Mouse (Mus musculus) inflammation-experienced regulatory T-cells, adult 6 months (primary cell): ENCODE data around the gene Ptpn3. TPM values are rescaled to one million over a fixed set of nuclear protein-coding genes. Genes with fewer than 3 reads are reported as not detected.
"Not testable (repeated sequence)": the region's sequence is repeated elsewhere in the genome, so short reads cannot be mapped to it uniquely, and the experiment has no call there.

Source experiments
- ATAC-seq: one replicate; pipeline ENCODE4 v1.8.0; 2017
- polyA plus RNA-seq, 3 experiments: library from polyadenylated mRNA; unstranded; fragments of 100-300 nt; shearing (Covaris generic); gene quantifications; one replicate each; pipeline ENCODE4 v1.2.1; 2017

The Ptpn3 gene
- polyA plus RNA-seq, 3 experiments from 2014 or later: 0.98 to 3.4 (median 2.8) TPM

DNA sequence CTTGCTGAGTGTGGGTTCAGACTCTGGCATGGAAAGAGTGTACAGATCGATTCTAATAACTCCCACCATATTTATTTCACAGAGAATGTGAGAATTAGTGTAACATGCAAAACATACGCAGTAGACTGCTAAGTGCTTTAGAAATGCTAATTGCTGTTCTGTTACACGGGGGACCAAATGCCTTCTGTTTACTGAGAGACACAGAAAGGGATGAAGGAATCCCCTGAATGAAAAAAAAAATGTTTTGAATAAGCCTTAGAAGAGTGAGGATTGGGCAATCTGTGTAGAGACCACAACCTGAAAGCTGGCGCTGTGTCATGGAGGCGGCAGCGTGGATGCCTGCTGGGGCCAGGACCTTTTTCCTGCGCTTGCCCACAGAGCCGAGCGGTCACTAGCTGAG is 86.8 kb downstream of the Ptpn3 start:
- ATAC-seq: no peak

- ATAC-seq: no peak
Observed at GRCm38 (mm10) chr4:57214114-57214513, 87.5 kb downstream of the Ptpn3 start.

DNA sequence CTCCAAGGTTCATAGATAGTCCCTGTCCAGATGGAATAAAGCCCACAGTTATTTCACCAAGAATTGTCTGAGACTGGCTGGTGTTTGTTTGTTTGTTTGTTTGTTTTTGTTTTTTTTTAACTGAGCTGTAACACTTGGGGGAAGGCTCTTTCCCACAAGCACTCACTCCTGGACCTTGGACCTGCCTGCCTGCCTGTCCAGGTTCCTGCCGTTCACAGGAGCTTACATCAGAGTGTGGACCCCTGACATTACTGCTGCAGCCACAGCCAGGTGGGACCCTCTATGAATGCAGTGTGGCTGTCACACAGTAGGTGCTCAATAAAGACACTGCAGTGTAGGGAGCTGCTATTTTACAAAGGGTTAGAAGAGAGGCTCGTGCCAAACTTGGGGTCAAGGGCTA is 89.9 kb downstream of the Ptpn3 start:
- ATAC-seq: no peak

DNA sequence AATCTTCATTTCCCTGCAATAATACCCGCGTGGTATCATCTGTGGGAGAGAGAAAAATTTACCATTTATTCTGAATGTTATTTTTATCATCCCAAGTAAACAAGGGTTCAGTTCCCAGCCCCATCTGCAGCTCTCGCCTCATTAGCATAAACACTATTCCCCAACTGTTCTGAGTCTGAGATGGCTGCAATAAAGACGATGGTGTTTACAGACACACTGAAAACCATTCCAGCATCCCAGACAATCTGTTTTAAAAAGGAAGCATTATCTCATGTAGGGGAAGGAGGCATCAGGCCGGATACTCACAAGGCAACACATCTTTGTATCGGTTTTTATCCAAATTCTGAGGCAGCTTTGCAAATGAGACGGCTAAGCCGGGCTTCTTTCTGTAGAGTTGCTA is 95.7 kb downstream of the Ptpn3 start:
- ATAC-seq: no peak

DNA sequence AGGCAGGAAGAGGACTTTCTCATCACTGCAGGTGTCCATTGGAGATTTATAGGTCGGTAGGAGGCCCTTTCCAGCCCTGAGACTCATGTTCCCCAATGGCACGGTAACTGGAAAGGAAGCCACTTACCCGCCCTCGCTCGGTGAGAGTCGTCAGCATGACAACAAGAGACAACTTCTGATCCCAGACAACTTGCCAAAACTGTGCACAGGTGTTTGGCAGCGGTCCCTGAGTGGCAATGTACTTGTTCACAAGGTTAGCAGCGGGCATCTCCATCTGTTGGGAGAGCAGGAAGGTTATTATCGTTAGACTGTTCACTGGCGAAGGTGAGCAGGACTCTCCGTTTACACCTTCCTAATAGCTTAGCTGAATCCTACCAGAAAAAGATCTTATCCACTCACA is 96.9 kb downstream of the Ptpn3 start:
- no peak for ATAC-seq

GRCm38 (mm10) chr4:57202660-57203361 is 98.8 kb downstream of the Ptpn3 start:
- ATAC-seq: no peak

DNA sequence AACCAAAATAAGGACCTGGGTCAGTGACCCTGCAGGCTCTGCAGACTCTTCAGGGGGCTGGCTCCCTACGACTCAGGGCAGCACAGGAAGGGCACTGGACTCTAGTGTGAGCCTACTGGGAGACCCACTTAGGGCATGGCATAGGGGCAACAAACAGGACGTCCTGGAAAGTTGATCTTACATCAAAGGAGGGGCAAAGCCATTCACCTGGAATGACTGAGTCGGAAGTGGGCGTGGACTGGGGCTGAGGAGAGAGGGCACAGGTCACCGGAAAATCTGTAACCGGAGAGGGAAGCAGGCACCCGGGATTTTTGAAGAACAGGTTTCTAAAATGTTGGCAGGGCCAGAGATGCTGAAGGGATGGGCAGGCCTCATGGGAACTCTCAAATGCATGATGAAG is 99.5 kb downstream of the Ptpn3 start:
- ATAC-seq: no peak

GRCm38 (mm10) chr4:57200661-57201060 is 101.0 kb downstream of the Ptpn3 start:
- ATAC-seq: no peak

- not testable (repeated sequence) for ATAC-seq
Observed at GRCm38 (mm10) chr4:57198666-57199393, 102.8 kb downstream of the Ptpn3 start.

DNA sequence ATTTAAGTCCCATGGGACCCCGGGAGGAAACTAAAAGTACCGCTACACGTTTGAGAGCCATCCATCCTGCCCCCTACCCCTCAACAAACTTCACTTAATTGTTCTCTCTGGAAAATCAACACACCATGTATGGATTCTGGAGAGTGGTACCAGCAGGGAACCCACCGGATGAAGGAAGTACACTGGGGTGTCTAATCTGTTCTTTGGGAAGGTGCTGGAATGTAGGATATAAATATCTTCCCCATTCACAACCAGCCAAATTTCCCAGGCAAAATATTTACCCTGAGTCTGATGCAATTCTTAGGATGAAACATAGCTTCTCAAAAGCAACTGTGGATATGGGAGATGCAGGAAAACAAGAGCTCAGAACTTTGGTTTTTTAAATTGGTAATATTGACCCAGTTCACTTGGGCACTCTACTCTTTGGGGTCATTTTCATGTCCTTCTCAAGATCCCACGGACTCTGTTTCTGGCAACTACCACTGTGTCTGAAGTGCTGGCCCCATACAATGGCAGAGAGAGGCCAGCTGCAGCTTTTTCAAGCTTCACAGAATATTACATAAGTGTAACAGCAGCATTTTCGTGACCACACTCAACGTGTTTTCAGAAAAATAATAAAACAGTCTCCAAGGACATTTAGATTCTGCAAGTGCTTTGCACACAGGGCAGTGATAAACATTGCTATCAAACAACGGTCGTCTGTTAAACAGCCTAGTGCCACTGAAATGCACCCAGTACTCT is 109.9 kb downstream of the Ptpn3 start:
- ATAC-seq: no peak

- ATAC-seq: no peak
Observed at GRCm38 (mm10) chr4:57189881-57190280, 111.8 kb downstream of the Ptpn3 start.

- ATAC-seq: no peak
Observed at GRCm38 (mm10) chr4:57186035-57186434, 115.6 kb downstream of the Ptpn3 start.

DNA sequence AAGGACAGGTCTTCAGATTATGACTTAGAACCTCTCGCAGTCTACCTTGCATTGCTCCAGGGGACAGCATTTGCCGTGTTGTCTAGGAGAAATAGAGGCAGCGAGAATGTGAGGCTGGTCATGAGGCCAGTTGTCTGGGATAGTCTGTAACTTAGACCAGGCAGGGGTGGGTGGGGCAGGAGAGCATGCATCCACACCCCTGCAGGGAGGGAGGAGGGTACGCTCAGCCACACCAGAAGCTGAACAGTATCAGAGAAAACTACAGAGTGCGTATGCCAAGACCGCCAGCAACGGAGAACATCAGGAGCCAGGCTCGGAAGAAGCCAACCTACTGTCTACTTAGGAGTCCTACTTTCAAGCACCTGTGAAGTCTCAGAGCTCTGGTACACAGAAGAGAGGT is 116.2 kb downstream of the Ptpn3 start:
- ATAC-seq: no peak

GRCm38 (mm10) chr4:57183493-57183892 is 118.1 kb downstream of the Ptpn3 start:
- no peak for ATAC-seq

DNA sequence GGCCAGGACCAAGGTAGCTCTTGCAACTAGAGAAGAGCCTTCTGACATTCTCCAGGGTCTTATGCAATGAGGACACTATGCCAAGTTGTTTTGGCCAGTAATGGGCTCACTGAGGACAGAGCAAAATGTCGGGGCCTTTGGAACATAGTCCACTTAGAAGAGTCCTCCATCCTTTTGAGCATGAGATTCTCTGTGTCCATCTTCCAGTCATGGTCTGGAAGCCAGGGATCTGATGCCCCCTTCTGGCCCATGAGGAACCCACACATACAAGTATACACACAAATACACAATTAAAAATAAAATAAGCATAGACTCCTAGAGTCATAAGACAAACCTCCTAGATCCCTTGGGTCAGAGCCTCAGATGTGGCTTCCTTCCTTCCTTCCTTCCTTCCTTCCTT is 120.1 kb downstream of the Ptpn3 start:
- no peak for ATAC-seq

- no peak for ATAC-seq
Observed at GRCm38 (mm10) chr4:57178881-57179280, 122.8 kb downstream of the Ptpn3 start.

DNA sequence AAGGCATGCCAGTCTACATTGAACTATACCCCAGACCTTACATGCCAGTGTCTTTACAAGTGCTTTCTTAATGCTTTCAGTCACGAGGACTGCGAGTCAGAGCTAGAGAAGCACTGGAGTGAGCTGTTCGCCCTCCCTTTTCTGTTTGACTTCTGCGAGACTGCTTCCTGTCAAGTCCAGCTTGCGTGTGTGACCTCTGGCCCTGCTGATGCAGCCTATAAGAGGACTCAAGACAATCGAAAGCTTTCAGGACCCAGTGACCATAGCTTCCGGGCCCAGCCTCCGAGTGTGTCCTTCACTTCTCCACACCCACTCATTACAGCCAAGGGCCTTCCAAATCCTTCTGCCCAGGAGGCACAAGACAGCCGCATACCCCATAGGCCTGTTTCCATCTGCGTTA is 126.3 kb downstream of the Ptpn3 start:
- no peak for ATAC-seq

DNA sequence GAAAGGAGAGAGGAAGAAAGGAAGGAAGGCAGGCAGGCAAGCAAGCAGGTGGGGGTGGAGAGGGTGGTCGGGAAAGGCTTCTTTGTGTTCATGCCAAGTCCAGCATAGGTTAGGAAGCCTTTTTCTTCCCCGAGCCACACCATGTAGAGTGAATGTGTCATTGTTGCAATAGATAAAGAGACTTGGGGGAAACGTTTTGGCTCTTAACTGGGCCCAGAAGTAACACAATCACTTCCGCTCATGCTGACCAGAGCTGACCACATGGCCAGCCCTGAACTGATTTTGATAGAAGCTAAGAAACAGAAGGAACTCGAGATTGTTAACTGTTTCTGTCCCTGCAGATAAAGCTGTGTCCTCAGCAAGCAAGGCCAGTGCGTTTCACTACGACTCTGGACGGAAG is 128.8 kb downstream of the Ptpn3 start:
- ATAC-seq: no peak

- ATAC-seq: no peak
Observed at GRCm38 (mm10) chr4:57171817-57172216, 129.8 kb downstream of the Ptpn3 start.

GRCm38 (mm10) chr4:57168680-57169079 is 133.0 kb downstream of the Ptpn3 start:
- ATAC-seq: no peak

GRCm38 (mm10) chr4:57168277-57168676 is 133.4 kb downstream of the Ptpn3 start:
- no peak for ATAC-seq

GRCm38 (mm10) chr4:57166922-57167870 is 134.4 kb downstream of the Ptpn3 start:
- ATAC-seq: no peak
